Mouse (Mus musculus): ENCODE data around the gene Olfr376. TPM values are rescaled to one million over a fixed set of nuclear protein-coding genes. Genes with fewer than 3 reads are reported as not detected.

The Olfr376 gene
- total and polyA plus RNA-seq, 3 experiments = not detected

- H3K4me3 ChIP-seq (replicated peaks in 1 of 3; ENCODE audit: low read depth in 2 of 3, low read length in 2 of 3, poor library complexity in 1 of 3) = no peak within 1 kb of the TSS
- peaks cover 4% of the 10 kb centered on the region for H3K9me3 ChIP-seq (replicated peaks; ENCODE audit: low read length)
- H3K79me2 ChIP-seq (replicated peaks; ENCODE audit: control insufficient read depth, extremely low read depth, insufficient read depth, poor library complexity, severe bottlenecking) = no peaks in the 10 kb centered on the region
- in situ Hi-C loops (cut with MboI; ENCODE audit: low pct_ligation_motif_present, low pct_unique_long_range_greater_than_20kb, low sequenced_read_pairs) = no loop called here
- no peaks in the 10 kb centered on the region for H3K36me3 ChIP-seq (replicated peaks in 1 of 2; ENCODE audit: control insufficient read depth in 1 of 2, insufficient read depth in 1 of 2, low read length in 1 of 2)
- H3K27ac ChIP-seq (ENCODE audit: insufficient read depth, low read depth) = no peak within 1 kb of the TSS
- no peak for DNase-seq (ENCODE audit: extremely low read depth)
- no peak within 1 kb of the TSS for H3K9ac ChIP-seq (ENCODE audit: insufficient read depth, low read depth)
- dilution Hi-C loops (cut with MboI; ENCODE audit: extremely low pct_ligation_motif_present, extremely low pct_unique_long_range_greater_than_20kb, low sequenced_read_pairs) = no loop called here
- no peak for TF ChIP-seq MEF2A (IDR thresholded peaks at IDR 0.05; ENCODE audit: borderline replicate concordance, low read depth, low read length)
- no peak for TF ChIP-seq JUND (conservative IDR thresholded peaks at IDR 0.05; ENCODE audit: low read depth, low read length)
- no peak for TF ChIP-seq BHLHE40 (IDR thresholded peaks at IDR 0.05; ENCODE audit: low read depth, low read length)
- no peak for TF ChIP-seq ETS1 (conservative IDR thresholded peaks at IDR 0.05; ENCODE audit: low read depth, low read length)
- TF ChIP-seq NRF1 (IDR thresholded peaks at IDR 0.05; ENCODE audit: low read depth, low read length) = no peak
- TF ChIP-seq ZKSCAN1 (IDR thresholded peaks at IDR 0.05; ENCODE audit: borderline replicate concordance, low read depth, low read length) = no peak
- no peak for TF ChIP-seq SMC3 (IDR thresholded peaks at IDR 0.05; ENCODE audit: low read depth, low read length)
- no peak for TF ChIP-seq CTCF (conservative IDR thresholded peaks at IDR 0.05 in 1 of 2, IDR thresholded peaks at IDR 0.05 in 1 of 2; ENCODE audit: low read depth in 2 of 2, low read length in 2 of 2)
- TF ChIP-seq ZNF384 (IDR thresholded peaks at IDR 0.05; ENCODE audit: low read depth, low read length) = no peak
- TF ChIP-seq RAD21 (IDR thresholded peaks at IDR 0.05; ENCODE audit: low read depth, low read length) = no peak
- no peak for TF ChIP-seq MXI1 (IDR thresholded peaks at IDR 0.05; ENCODE audit: low read depth, low read length)
- no peaks in the 10 kb centered on the region for H3K4me1 ChIP-seq (ENCODE audit: control insufficient read depth in 1 of 2, insufficient read depth in 2 of 2)
- H3K4me2 ChIP-seq (ENCODE audit: insufficient read depth, low read depth, poor library complexity, severe bottlenecking) = no peak within 1 kb of the TSS
- H3K27me3 ChIP-seq (replicated peaks) = peaks cover 68% of the 10 kb centered on the region
Measured at GRCm38 (mm10) chr11:73329442-73329841, 41.6 kb upstream of the Olfr376 start, which contains the start of the genes Aspa, Gm49340 and Spata22. TSS of gene Aspa (minus strand) at chr11:73329596. TSS of gene Gm49340 (plus strand) at chr11:73329741. TSS of gene Spata22 (plus strand) at chr11:73329741.

- Histone ChIP-seq H3K4me1 (ENCODE audit: control insufficient read depth in 1 of 2, insufficient read depth in 2 of 2) (no peaks in the 10 kb centered on the region), H3K27ac (ENCODE audit: insufficient read depth, low read depth) (no peak overlapping the region), H3K4me2 (ENCODE audit: insufficient read depth, low read depth, poor library complexity, severe bottlenecking) (no peak overlapping the region), H3K9me3 (replicated peaks; ENCODE audit: low read length) (peaks cover 8% of the 10 kb centered on the region), H3K79me2 (replicated peaks; ENCODE audit: control insufficient read depth, extremely low read depth, insufficient read depth, poor library complexity, severe bottlenecking) (no peaks in the 10 kb centered on the region), H3K27me3 (replicated peaks) (peaks cover 59% of the 10 kb centered on the region), H3K9ac (ENCODE audit: insufficient read depth, low read depth) (no peak overlapping the region), H3K4me3 (replicated peaks in 1 of 3; ENCODE audit: low read depth in 2 of 3, low read length in 2 of 3, poor library complexity in 1 of 3) (no peak overlapping the region), H3K36me3 (replicated peaks in 1 of 2; ENCODE audit: control insufficient read depth in 1 of 2, insufficient read depth in 1 of 2, low read length in 1 of 2) (no peaks in the 10 kb centered on the region)
- TF ChIP-seq HCFC1 (IDR thresholded peaks at IDR 0.05; ENCODE audit: low read depth, low read length) = no peak
- no peak for TF ChIP-seq ZKSCAN1 (IDR thresholded peaks at IDR 0.05; ENCODE audit: borderline replicate concordance, low read depth, low read length)
- TF ChIP-seq CHD2 (IDR thresholded peaks at IDR 0.05; ENCODE audit: low read length) = no peak
- TF ChIP-seq MXI1 (IDR thresholded peaks at IDR 0.05; ENCODE audit: low read depth, low read length) = no peak
- no peak for TF ChIP-seq BHLHE40 (IDR thresholded peaks at IDR 0.05; ENCODE audit: low read depth, low read length)
- TF ChIP-seq USF1 (IDR thresholded peaks at IDR 0.05; ENCODE audit: low read depth, low read length) = no peak
- no peak for TF ChIP-seq KAT2A (IDR thresholded peaks at IDR 0.05; ENCODE audit: insufficient replicate concordance, low read length)
- TF ChIP-seq IRF4 (IDR thresholded peaks at IDR 0.05; ENCODE audit: low read depth, low read length) = no peak
- TF ChIP-seq POLR2AphosphoS2 (IDR thresholded peaks at IDR 0.05; ENCODE audit: low read depth, low read length) = no peak
- TF ChIP-seq PAX5 (IDR thresholded peaks at IDR 0.05; ENCODE audit: low read length) = no peak
- TF ChIP-seq SMC3 (IDR thresholded peaks at IDR 0.05; ENCODE audit: low read depth, low read length) = no peak
- TF ChIP-seq POLR2A (IDR thresholded peaks at IDR 0.05; ENCODE audit: low read depth, low read length) = no peak
- no peak for TF ChIP-seq USF2 (conservative IDR thresholded peaks at IDR 0.05; ENCODE audit: low read depth, low read length)
- TF ChIP-seq JUN (IDR thresholded peaks at IDR 0.05; ENCODE audit: insufficient read depth, low read depth, low read length) = no peak
- no peak for TF ChIP-seq UBTF (IDR thresholded peaks at IDR 0.05; ENCODE audit: low read depth, low read length)
- no peak for TF ChIP-seq JUND (conservative IDR thresholded peaks at IDR 0.05; ENCODE audit: low read depth, low read length)
- TF ChIP-seq RAD21 (IDR thresholded peaks at IDR 0.05; ENCODE audit: low read depth, low read length) = no peak
- TF ChIP-seq SIN3A (IDR thresholded peaks at IDR 0.05; ENCODE audit: low read length) = no peak
- in situ Hi-C loops (cut with MboI; ENCODE audit: low pct_ligation_motif_present, low pct_unique_long_range_greater_than_20kb, low sequenced_read_pairs) (no loop called here), dilution Hi-C loops (cut with MboI; ENCODE audit: extremely low pct_ligation_motif_present, extremely low pct_unique_long_range_greater_than_20kb, low sequenced_read_pairs) (no loop called here)
- DNase-seq (ENCODE audit: extremely low read depth) = no peak
Measured at GRCm38 (mm10) chr11:73333357-73333756, 37.7 kb upstream of the Olfr376 start.
